Mouse (Mus musculus) mammary gland, adult 2 months (tissue): Measurements from ENCODE around the gene Zfp808. TPM values are rescaled to one million over a fixed set of nuclear protein-coding genes. Genes with fewer than 3 reads are reported as not detected.

Experiments used
- polyA plus RNA-seq: library from polyadenylated mRNA; depleted of rRNA; stranded (reverse); fragments of >200 nt; gene quantifications from 2 replicates; pipeline ENCODE4 v1.2.3, GENCODE M21; 2012; ENCODE audit warnings: low replicate concordance; rRNA removed

Gene Zfp808
- polyA plus RNA-seq = 0.14 TPM in 1 of 2 replicates, not detected in the other

GRCm38 (mm10) chr13:62129432-62130171 is at the start of gene Zfp808:
TSS of gene Zfp808 (plus strand) at chr13:62129886.

